Mouse (Mus musculus): ENCODE data around the gene Fam189a2. TPM values are rescaled to one million over a fixed set of nuclear protein-coding genes. Genes with fewer than 3 reads are reported as not detected.

The Fam189a2 gene
- total and polyA plus RNA-seq, 3 experiments, result not detected

DNA sequence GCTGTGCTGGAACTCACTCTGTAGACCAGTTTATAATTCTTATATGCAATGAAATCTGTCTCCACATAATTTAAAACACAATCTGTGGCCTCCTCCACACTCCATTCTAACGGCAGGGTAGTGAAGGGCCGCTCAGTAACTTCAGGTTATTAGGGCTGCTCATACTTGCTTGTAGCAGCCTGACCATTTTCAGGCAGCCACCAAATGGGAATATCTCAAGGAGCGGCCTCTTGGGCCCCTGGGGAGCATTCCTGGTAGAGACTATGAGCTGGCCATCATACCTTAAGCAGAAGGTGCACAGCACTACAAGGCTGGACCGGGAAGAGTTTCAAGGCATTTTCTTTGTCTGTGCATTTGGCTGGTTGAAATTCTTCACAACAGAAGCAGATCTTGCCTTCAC is 42.7 kb downstream of the Fam189a2 start:
- no peak for DNase-seq (ENCODE audit: low read depth, low spot score)
- Histone ChIP-seq H3K4me1 (ENCODE audit: control insufficient read depth in 1 of 2, insufficient read depth in 2 of 2, low read length in 2 of 2) (no peaks in the 10 kb centered on the region), H3K36me3 (ENCODE audit: control insufficient read depth in 1 of 2, insufficient read depth in 2 of 2, low read length in 2 of 2) (no peaks in the 10 kb centered on the region), H3K79me2 (ENCODE audit: control insufficient read depth, insufficient read depth, low read length, poor library complexity) (no peaks in the 10 kb centered on the region), H3K27me3 (ENCODE audit: control insufficient read depth in 1 of 2, insufficient read depth in 2 of 2, low read length in 2 of 2) (no peaks in the 10 kb centered on the region), H3K9me3 (replicated peaks; ENCODE audit: insufficient read depth, low read length) (no peaks in the 10 kb centered on the region), H3K9ac (ENCODE audit: control insufficient read depth, low read depth, low read length, poor library complexity, severe bottlenecking) (no peak overlapping the region), H3K27ac (ENCODE audit: control insufficient read depth, low read depth, low read length) (no peak overlapping the region), H3K4me3 (ENCODE audit: control insufficient read depth in 1 of 2, insufficient read depth in 1 of 2, low read depth in 2 of 2, low read length in 2 of 2) (no peak overlapping the region)
- TF ChIP-seq TCF12 (IDR thresholded peaks at IDR 0.05; ENCODE audit: low read depth, low read length), result no peak
- no peak for TF ChIP-seq GATA1 (IDR thresholded peaks at IDR 0.05; ENCODE audit: low read depth, low read length)
- no peak for TF ChIP-seq ETS1 (IDR thresholded peaks at IDR 0.05; ENCODE audit: low read depth, low read length)
- TF ChIP-seq SIN3A (IDR thresholded peaks at IDR 0.05; ENCODE audit: low read length), result no peak
- TF ChIP-seq CTCF (IDR thresholded peaks at IDR 0.05 in 2 of 3, conservative IDR thresholded peaks at IDR 0.05 in 1 of 3; ENCODE audit: control insufficient read depth in 1 of 3, insufficient read depth in 1 of 3, low read depth in 2 of 3, low read length in 3 of 3, poor library complexity in 1 of 3, severe bottlenecking in 1 of 3), result no peak
- TF ChIP-seq BHLHE40 (IDR thresholded peaks at IDR 0.05; ENCODE audit: borderline replicate concordance, low read depth, low read length), result no peak
- no peak for TF ChIP-seq POLR2AphosphoS5 (IDR thresholded peaks at IDR 0.05; ENCODE audit: borderline replicate concordance, low read depth, low read length)
- no peak for TF ChIP-seq ZMIZ1 (IDR thresholded peaks at IDR 0.05; ENCODE audit: low read depth, low read length)
- no peak for TF ChIP-seq CHD2 (IDR thresholded peaks at IDR 0.05; ENCODE audit: low read length)
- TF ChIP-seq RCOR1 (IDR thresholded peaks at IDR 0.05; ENCODE audit: low read depth, low read length), result no peak

DNA sequence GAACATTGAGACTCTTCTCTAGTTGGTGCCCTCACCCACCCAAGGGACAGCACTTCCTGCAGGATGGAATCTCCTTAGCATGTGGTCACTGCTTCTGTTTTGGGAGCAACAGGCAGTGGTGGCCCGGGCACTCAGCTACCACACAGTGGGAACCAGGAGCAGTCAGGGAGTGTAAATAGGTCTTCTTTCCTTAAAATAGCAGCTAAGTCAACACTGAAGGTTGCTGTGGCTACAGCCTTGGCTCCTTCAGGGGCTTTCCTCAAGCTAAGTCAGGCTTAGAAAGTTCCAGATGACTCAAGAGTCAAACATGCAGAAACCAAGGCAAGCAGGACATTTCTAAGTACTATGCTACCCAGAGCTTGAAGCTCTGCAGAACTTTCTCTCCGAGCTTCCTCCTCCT is 43.5 kb downstream of the Fam189a2 start:
- Histone ChIP-seq H3K27me3 (ENCODE audit: control insufficient read depth in 1 of 2, insufficient read depth in 2 of 2, low read length in 2 of 2) (no peaks in the 10 kb centered on the region), H3K27ac (ENCODE audit: control insufficient read depth, low read depth, low read length) (no peak overlapping the region), H3K79me2 (ENCODE audit: control insufficient read depth, insufficient read depth, low read length, poor library complexity) (no peaks in the 10 kb centered on the region), H3K4me1 (ENCODE audit: control insufficient read depth in 1 of 2, insufficient read depth in 2 of 2, low read length in 2 of 2) (no peaks in the 10 kb centered on the region), H3K9ac (ENCODE audit: control insufficient read depth, low read depth, low read length, poor library complexity, severe bottlenecking) (no peak overlapping the region), H3K9me3 (replicated peaks; ENCODE audit: insufficient read depth, low read length) (no peaks in the 10 kb centered on the region), H3K36me3 (ENCODE audit: control insufficient read depth in 1 of 2, insufficient read depth in 2 of 2, low read length in 2 of 2) (no peaks in the 10 kb centered on the region), H3K4me3 (ENCODE audit: control insufficient read depth in 1 of 2, insufficient read depth in 1 of 2, low read depth in 2 of 2, low read length in 2 of 2) (no peak overlapping the region)
- no peak for TF ChIP-seq POLR2AphosphoS5 (IDR thresholded peaks at IDR 0.05; ENCODE audit: borderline replicate concordance, low read depth, low read length)
- TF ChIP-seq CTCF (IDR thresholded peaks at IDR 0.05 in 2 of 3, conservative IDR thresholded peaks at IDR 0.05 in 1 of 3; ENCODE audit: control insufficient read depth in 1 of 3, insufficient read depth in 1 of 3, low read depth in 2 of 3, low read length in 3 of 3, poor library complexity in 1 of 3, severe bottlenecking in 1 of 3), result no peak
- no peak for TF ChIP-seq POLR2A (IDR thresholded peaks at IDR 0.05; ENCODE audit: control insufficient read depth in 1 of 2, insufficient read depth in 1 of 2, low read depth in 1 of 2, low read length in 2 of 2, poor library complexity in 1 of 2)
- TF ChIP-seq MAX (IDR thresholded peaks at IDR 0.05; ENCODE audit: low read length), result no peak
- TF ChIP-seq CHD2 (IDR thresholded peaks at IDR 0.05; ENCODE audit: low read length), result no peak
- no peak for TF ChIP-seq TBP (IDR thresholded peaks at IDR 0.05; ENCODE audit: low read depth, low read length)
- TF ChIP-seq ZMIZ1 (IDR thresholded peaks at IDR 0.05; ENCODE audit: low read depth, low read length), result no peak
- no peak for TF ChIP-seq MXI1 (IDR thresholded peaks at IDR 0.05; ENCODE audit: low read depth, low read length)
- no peak for TF ChIP-seq HCFC1 (IDR thresholded peaks at IDR 0.05; ENCODE audit: low read depth, low read length)
- TF ChIP-seq ETS1 (IDR thresholded peaks at IDR 0.05; ENCODE audit: low read depth, low read length), result no peak
- TF ChIP-seq EP300 (IDR thresholded peaks at IDR 0.05; ENCODE audit: low read depth in 1 of 2, low read length in 2 of 2), result no peak
- no peak for TF ChIP-seq MYC (IDR thresholded peaks at IDR 0.05; ENCODE audit: low read depth, low read length)
- TF ChIP-seq RCOR1 (IDR thresholded peaks at IDR 0.05; ENCODE audit: low read depth, low read length), result no peak
- TF ChIP-seq MEF2A (IDR thresholded peaks at IDR 0.05; ENCODE audit: extremely low read depth, insufficient replicate concordance, low read depth, low read length, poor library complexity, severe bottlenecking), result no peak
- no peak for TF ChIP-seq ZKSCAN1 (IDR thresholded peaks at IDR 0.05; ENCODE audit: low read depth, low read length)
- TF ChIP-seq MYB (IDR thresholded peaks at IDR 0.05; ENCODE audit: low read depth, low read length), result no peak
- DNase-seq (ENCODE audit: low read depth, low spot score), result no peak

Data from MEL (cell line).